Mouse (Mus musculus) erythroid progenitor cell, adult 5-6 weeks (primary cell): ENCODE measurements around the gene Supt5. TPM values are rescaled to one million over a fixed set of nuclear protein-coding genes. Genes with fewer than 3 reads are reported as not detected.

Experiments used
- ATAC-seq: replicated peaks from 2 replicates; pipeline ENCODE4 v1.8.0; 2016; ENCODE audit warnings: moderate number of reproducible peaks, mild to moderate bottlenecking, moderate TSS enrichment, inconsistent platforms; ENCODE audit not compliant: poor library complexity, low FRiP score, severe bottlenecking
- total RNA-seq, 2 experiments: library from RNA; stranded (forward) in 1 of 2; stranded (reverse) in 1 of 2; fragments of 150-400 nt in 1 of 2; fragments of 186-747, 209-891 nt in 1 of 2; gene quantifications; 2 replicates each; pipeline versions ENCODE4 v1.2.3 to v1.2.4; 2015 to 2017; ENCODE audit warnings: low replicate concordance in 2 of 2

Supt5 gene
- total RNA-seq, 2 experiments from 2014 or later: 33.5 to 34.3 TPM

- no peak for ATAC-seq
Measured at GRCm38 (mm10) chr7:28376011-28376771, 37.6 kb upstream of the Supt5 start.

DNA sequence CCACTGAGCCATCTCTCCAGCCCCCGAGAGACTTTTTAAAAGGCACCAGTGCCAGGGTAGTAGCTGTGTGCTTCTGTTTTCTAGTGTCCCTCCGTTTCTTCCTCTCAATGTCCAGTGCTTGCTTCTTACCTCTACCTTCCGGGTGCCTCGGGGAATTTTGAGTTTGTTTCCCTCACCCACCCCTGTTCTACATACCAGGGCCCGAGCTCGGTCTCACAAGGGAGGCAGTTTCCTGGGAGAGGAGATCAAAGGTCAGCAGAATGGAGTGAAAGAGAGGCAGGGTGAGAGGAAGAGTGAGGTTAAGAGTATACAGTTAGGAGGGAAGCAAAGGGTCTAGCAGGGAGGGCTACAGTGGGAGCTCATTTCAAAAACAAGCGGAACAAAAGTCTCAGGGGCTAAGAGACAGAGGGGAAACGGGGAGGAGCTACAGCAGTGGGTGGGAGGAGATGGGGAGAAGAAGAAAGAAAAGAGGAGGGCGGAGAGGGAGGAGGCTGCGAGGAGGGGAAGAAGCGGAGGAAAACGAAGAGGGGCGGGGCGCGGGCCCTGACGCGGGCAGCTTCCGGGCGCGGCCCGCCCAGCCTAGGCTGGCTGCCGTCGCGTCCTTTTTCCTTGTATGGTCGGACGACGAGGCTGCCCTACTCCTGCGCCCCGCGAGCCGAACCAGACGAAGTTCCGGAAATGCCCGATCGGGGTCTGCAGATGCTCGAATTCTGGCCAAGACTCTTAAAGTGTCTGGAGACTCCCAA is 36.8 kb upstream of the Supt5 start:
- peak; percentile 60 for ATAC-seq

- no peak for ATAC-seq
Measured at GRCm38 (mm10) chr7:28374647-28375046, 36.1 kb upstream of the Supt5 start.

DNA sequence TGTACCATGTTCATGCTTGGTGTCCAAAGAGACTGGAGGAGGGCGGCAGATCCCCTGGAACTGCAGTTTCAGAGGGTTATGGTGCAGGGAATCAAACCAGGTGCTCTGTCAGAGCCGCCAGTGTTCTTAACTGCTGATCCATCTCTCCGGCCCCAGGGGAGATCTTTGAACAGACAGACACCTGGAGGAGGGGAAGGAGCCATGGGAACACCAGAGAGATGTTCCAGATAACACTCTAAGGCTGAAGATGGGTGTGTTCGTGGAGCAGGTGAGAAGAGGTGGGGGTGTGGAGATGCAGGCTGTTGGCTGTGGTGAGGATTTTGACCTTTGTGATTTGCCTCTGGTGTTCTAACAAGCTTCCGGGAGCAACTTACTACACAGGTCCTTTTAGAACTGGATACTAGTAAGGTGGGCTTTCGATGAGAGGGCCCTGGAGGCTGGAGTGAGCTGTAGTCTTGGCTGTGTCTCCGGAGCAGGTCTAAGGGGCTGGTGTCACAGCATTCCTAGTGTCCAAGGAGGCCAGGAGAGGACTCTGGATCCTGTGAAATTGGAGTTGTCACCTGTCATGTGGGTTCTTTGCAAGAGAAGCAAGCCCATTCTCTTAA is 35.4 kb upstream of the Supt5 start:
- ATAC-seq: no peak

DNA sequence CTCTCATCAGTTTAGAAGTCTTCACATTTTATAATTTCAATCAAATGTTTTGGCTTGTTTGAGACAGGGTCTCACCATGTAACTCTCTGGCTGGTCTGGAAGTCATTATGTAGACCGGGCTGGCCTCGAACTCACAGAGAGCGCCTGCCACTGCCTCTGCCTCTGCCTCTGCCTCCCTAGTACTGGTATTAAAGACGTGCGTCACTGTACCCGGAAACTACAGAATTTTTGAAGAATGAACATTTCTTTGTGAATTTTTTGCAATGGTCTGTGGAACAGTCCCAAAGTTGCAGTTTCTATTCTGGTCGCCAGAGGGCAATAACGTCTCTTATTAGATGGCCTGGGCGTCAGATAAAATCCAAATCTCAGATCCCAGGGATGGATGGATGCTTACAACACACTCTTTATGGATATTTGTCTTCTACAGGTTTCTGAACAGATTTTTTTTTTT is 34.6 kb upstream of the Supt5 start:
- ATAC-seq: 0 out of 2 replicates have a peak, but pooled peaks have one; percentile 23

- ATAC-seq: peak; percentile 67
Measured at GRCm38 (mm10) chr7:28372251-28373108, 33.9 kb upstream of the Supt5 start, which contains the start of gene Plekhg2. Gene Plekhg2, minus strand, starts transcription at chr7:28372599.

GRCm38 (mm10) chr7:28371514-28371989 is 33.0 kb upstream of the Supt5 start:
- ATAC-seq: no peak

GRCm38 (mm10) chr7:28370977-28371513 is 32.5 kb upstream of the Supt5 start:
- no peak for ATAC-seq

DNA sequence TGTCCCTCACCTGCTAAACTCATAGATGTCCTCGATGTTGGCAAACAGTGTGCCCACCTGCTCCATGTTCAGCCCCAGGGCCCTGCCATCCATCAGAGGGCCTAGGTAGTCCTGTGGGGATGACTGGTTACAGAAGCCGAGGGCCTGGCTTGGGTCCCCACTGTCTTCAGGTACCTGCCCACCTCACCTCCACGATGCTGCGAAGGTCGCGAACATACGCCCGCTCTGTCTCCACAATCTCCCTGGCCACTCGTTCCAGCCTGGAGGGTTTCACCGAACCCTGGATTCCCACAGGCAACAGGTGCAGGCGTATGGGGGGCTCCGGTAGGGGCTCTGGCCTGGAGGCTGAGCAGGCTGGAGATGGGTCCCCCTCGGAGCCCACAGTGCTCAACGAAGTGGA is 31.5 kb upstream of the Supt5 start:
- ATAC-seq: no peak

DNA sequence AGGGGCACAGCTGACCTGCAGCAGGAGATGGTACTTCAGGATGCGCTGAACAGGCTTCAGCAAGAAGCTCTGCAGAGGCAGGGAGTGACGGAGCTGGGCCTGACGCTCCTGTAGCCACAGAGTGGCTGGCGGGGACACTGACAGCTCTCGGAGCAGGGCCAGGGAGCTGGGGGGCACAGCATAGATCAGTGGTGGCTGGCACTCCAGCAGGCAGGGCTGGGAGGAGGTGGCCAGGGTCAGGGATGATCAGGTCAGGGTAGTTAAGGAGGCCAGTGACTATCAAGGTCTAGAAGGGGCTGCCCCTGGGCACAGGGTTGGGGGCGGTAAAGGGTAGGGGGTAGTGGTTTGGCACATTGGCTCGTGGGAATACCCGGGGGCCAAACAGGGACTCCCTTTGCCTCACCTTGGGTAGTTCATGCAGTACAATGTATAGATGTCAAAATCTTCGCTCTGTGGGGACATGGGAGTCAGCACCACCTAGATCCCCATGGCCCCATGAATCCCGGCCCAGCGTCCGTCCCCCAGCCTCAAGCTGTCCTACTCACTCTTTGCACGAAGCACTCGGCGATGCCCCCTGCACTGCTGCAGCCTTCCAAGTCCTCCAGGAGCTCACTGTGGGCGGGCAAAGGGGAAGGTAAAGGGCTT is 29.9 kb upstream of the Supt5 start:
- ATAC-seq: no peak

DNA sequence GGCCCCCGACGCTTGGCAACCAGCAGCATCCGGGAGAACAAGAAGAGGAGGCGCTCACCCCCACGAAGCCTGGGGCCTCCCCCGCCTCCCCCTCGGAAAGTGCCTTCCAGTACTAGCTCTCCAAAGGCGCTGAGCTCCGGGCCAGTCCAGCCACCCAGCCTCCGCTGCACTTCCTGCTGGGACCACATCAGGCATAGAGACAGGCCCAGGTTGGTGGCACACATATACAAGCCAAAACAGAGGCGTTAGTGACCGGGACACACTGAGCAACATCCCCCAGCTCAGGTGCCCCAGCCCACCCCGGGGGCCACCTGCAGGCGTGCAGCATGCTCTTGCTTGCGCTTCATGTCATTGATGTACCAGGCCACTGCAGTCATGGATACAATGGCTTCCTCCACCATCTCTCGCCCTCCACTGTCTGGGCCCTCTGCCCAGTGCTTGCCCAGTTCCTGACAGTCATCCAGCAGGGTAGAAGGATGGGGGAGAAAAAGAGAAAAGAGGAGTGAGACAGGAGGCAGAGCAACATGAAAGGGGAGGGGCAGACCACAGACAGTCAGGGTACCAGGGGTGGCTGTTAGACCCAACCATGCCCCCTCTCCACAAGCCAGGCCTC is 29.2 kb upstream of the Supt5 start:
- no peak for ATAC-seq

DNA sequence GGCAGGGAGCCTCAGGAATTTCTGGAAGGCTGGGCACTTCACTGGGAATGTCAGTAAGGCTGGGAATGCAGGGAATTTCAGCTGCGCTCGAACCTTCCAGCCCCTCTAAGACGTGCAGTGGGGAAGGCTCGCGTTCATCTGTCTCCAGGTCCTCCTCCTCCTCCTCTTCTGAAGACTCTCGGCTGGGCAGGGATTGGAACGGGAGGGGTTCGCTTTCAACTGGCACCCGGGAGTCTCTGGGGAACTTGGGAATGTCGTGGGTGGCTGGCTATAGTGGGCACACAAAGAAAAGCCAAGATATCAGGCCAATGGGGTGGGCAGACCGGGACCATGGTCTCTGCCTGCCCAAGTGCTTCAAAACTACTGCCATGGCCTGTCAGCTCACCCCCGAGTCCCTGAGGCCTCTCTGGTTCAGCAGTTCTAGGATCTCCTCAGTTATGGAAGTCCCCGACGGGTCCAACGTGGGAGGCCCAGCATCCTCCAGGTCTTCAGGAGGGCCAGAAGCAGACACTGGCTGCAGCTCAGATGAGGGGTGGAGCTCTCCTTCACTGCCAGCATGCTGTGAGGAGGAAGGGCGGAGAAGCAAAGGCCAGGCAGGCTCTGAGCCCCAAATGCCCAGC is 24.0 kb upstream of the Supt5 start:
- ATAC-seq: no peak

GRCm38 (mm10) chr7:28361647-28362341 is 23.2 kb upstream of the Supt5 start:
- ATAC-seq: no peak

- no peak for ATAC-seq
Measured at GRCm38 (mm10) chr7:28360291-28360690, 21.7 kb upstream of the Supt5 start.

DNA sequence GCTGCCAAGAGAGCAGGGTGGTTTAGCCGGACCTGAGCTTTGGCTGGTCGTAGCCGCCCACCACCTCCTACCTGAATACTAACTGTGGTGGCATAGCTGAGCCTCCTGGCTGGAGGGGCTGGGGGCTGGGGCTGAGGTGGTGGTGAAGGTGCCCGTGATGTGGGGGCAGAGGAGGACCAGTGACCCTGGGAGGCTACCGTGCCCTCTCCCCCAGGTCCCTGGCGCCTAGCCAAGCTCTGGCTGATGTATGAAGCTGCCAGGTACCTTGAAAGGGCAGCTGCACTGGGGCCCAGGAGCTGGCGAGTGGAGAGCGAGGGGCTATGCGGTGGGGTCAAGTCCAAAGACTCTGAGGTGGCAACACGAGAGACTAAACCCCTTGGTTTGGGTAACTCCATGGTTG is 21.3 kb upstream of the Supt5 start:
- no peak for ATAC-seq

GRCm38 (mm10) chr7:28358431-28358830 is 19.9 kb upstream of the Supt5 start:
- ATAC-seq: no peak

DNA sequence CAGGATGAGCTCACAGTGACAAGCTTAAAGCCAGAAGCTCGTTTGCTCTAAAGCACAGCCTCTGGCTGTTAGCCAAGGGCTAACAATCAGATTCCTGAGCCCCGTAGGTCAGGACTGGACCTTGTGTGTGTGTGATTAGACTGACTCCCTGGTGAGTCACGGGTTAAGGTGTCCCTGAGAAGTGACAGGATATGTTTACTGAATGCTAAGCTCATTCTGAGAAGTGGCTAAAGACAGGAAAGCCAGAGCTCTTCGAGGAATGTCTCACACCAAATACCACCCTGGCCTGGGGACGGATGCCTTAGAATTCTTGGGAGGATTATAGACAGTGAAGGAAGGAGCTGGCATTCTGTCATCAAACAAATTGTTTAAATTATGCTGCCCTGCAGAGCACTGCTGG is 19.4 kb upstream of the Supt5 start:
- no peak for ATAC-seq

GRCm38 (mm10) chr7:28356981-28357380 is 18.4 kb upstream of the Supt5 start:
- ATAC-seq: no peak
